Mouse (Mus musculus) ES-Bruce4 (cell line): ENCODE results near the gene Cntnap5c. TPM values are rescaled to one million over a fixed set of nuclear protein-coding genes. Genes with fewer than 3 reads are reported as not detected.

Experiments
- H3K27ac ChIP-seq: 2 replicates; pipeline ENCODE4 v1.5.1; 2012; ENCODE audit warnings: low read length, inconsistent platforms; ENCODE audit not compliant: insufficient read depth
- H3K27me3 ChIP-seq: 2 replicates; pipeline ENCODE4 v1.6.1; 2012; ENCODE audit warnings: mild to moderate bottlenecking, low read length, inconsistent platforms; ENCODE audit not compliant: control insufficient read depth, poor library complexity, insufficient read depth, severe bottlenecking
- H3K36me3 ChIP-seq: 2 replicates; pipeline ENCODE4 v1.6.1; 2012; ENCODE audit warnings: inconsistent platforms, mild to moderate bottlenecking, low read length, moderate library complexity; ENCODE audit not compliant: control insufficient read depth, poor library complexity, insufficient read depth, severe bottlenecking
- H3K4me1 ChIP-seq: one replicate; pipeline ENCODE4 v1.8.1; 2011; ENCODE audit warnings: low read length; ENCODE audit not compliant: control insufficient read depth, insufficient read depth
- H3K4me3 ChIP-seq: 2 replicates; pipeline ENCODE4 v1.5.1; 2011; ENCODE audit warnings: low read depth, mild to moderate bottlenecking, low read length
- H3K9ac ChIP-seq: 2 replicates; pipeline ENCODE4 v1.6.1; 2012; ENCODE audit warnings: low read depth, mild to moderate bottlenecking, inconsistent platforms; ENCODE audit not compliant: poor library complexity, severe bottlenecking
- H3K9me3 ChIP-seq: replicated peaks from 2 replicates; pipeline ENCODE4 v1.6.1; 2012; ENCODE audit warnings: mild to moderate bottlenecking, low read length, inconsistent platforms; ENCODE audit not compliant: control insufficient read depth, poor library complexity, insufficient read depth, severe bottlenecking
- CTCF ChIP-seq: IDR thresholded peaks from one replicate; pipeline ENCODE4 v1.8.1; 2011; ENCODE audit warnings: low read depth, low read length
- EP300 ChIP-seq: IDR thresholded peaks from 2 replicates; pipeline ENCODE4 v1.6.1; 2011; ENCODE audit warnings: low read depth, low read length; ENCODE audit not compliant: insufficient read depth
- POLR2A ChIP-seq: IDR thresholded peaks from one replicate; pipeline ENCODE4 v1.8.1; 2011; ENCODE audit warnings: low read length; ENCODE audit not compliant: insufficient read depth
- polyA plus RNA-seq: library from polyadenylated mRNA; stranded (reverse); fragments of >200 nt; gene quantifications from 2 replicates; pipeline ENCODE4 v1.2.4, GENCODE M21; 2011; ENCODE audit warnings: low read depth; ENCODE audit not compliant: missing spikeins, insufficient read depth, insufficient read length

Cntnap5c gene
- polyA plus RNA-seq, 1 experiment = not detected

GRCm38 (mm10) chr17:58268058-58268457 is 498.7 kb downstream of the Cntnap5c start:
- no peaks in the 10 kb centered on the region for H3K36me3 ChIP-seq
- H3K9ac ChIP-seq = no peak overlapping the region
- no peaks in the 10 kb centered on the region for H3K27me3 ChIP-seq
- TF ChIP-seq CTCF = no peak
- TF ChIP-seq POLR2A = no peak
- no peak for TF ChIP-seq EP300
- H3K4me3 ChIP-seq = no peak overlapping the region
- H3K27ac ChIP-seq = no peak overlapping the region
- H3K9me3 ChIP-seq = no peaks in the 10 kb centered on the region; the same call in 1 of the 2 replicates
- H3K4me1 ChIP-seq = no peaks in the 10 kb centered on the region

GRCm38 (mm10) chr17:58351310-58351709 is 581.9 kb downstream of the Cntnap5c start:
- Histone ChIP-seq H3K4me1 (no peaks in the 10 kb centered on the region), H3K9ac (no peak overlapping the region), H3K27me3 (no peaks in the 10 kb centered on the region), H3K27ac (no peak overlapping the region), H3K36me3 (no peaks in the 10 kb centered on the region), H3K9me3 (no peaks in the 10 kb centered on the region), H3K4me3 (no peak overlapping the region)
- no peak for TF ChIP-seq POLR2A
- TF ChIP-seq EP300 = no peak
- TF ChIP-seq CTCF = no peak

GRCm38 (mm10) chr17:58356224-58356623 is 586.9 kb downstream of the Cntnap5c start:
- H3K4me1 ChIP-seq = no peaks in the 10 kb centered on the region
- no peaks in the 10 kb centered on the region for H3K27me3 ChIP-seq
- TF ChIP-seq CTCF (no peak), POLR2A (no peak), EP300 (no peak)
- H3K36me3 ChIP-seq = no peaks in the 10 kb centered on the region
- H3K27ac ChIP-seq = no peak overlapping the region
- H3K9ac ChIP-seq = no peak overlapping the region
- no peaks in the 10 kb centered on the region for H3K9me3 ChIP-seq
- H3K4me3 ChIP-seq = no peak overlapping the region

GRCm38 (mm10) chr17:58363582-58364267 is 594.4 kb downstream of the Cntnap5c start:
- Histone ChIP-seq H3K27me3 (no peaks in the 10 kb centered on the region), H3K9me3 (no peaks in the 10 kb centered on the region), H3K27ac (no peak overlapping the region), H3K9ac (no peak overlapping the region), H3K4me1 (no peaks in the 10 kb centered on the region), H3K4me3 (no peak overlapping the region), H3K36me3 (no peaks in the 10 kb centered on the region)
- TF ChIP-seq POLR2A = no peak
- TF ChIP-seq EP300 = no peak
- no peak for TF ChIP-seq CTCF

GRCm38 (mm10) chr17:58370089-58370488 is 600.7 kb downstream of the Cntnap5c start:
- H3K4me3 ChIP-seq = no peak overlapping the region
- no peaks in the 10 kb centered on the region for H3K36me3 ChIP-seq
- no peak overlapping the region for H3K9ac ChIP-seq
- H3K4me1 ChIP-seq = no peaks in the 10 kb centered on the region
- H3K27ac ChIP-seq = no peak overlapping the region
- TF ChIP-seq POLR2A = no peak
- no peak for TF ChIP-seq EP300
- TF ChIP-seq CTCF = no peak
- H3K27me3 ChIP-seq = no peaks in the 10 kb centered on the region
- H3K9me3 ChIP-seq = no peaks in the 10 kb centered on the region

GRCm38 (mm10) chr17:58407769-58408168 is 638.4 kb downstream of the Cntnap5c start:
- TF ChIP-seq POLR2A = no peak
- no peak for TF ChIP-seq CTCF
- no peak for TF ChIP-seq EP300
- no peak overlapping the region for H3K4me3 ChIP-seq
- no peaks in the 10 kb centered on the region for H3K4me1 ChIP-seq
- no peaks in the 10 kb centered on the region for H3K27me3 ChIP-seq
- H3K36me3 ChIP-seq = no peaks in the 10 kb centered on the region
- H3K27ac ChIP-seq = no peak overlapping the region
- H3K9me3 ChIP-seq = peaks cover 7% of the 10 kb centered on the region
- no peak overlapping the region for H3K9ac ChIP-seq
